Mouse (Mus musculus) layer of hippocampus, adult 8-10 months (tissue): ENCODE measurements around the gene Ttll3. TPM values are rescaled to one million over a fixed set of nuclear protein-coding genes. Genes with fewer than 3 reads are reported as not detected.

Experiments
- DNase-seq, 2 experiments: peaks; one replicate each; pipeline ENCODE4 v3.0.0; 2022; ENCODE audit warnings: low spot score in 2 of 2
- microRNA-seq, 2 experiments: library from miRNA; unstranded; fragments of <30 nt; microRNA quantifications; one replicate each; pipeline ENCODE4 v1.2.0; 2022
- total RNA-seq, 4 experiments: library from RNA; stranded (reverse); gene quantifications; 2 replicates each; pipeline ENCODE4 v1.2.4; 2022

The Ttll3 gene
- total RNA-seq, 4 experiments from 2014 or later, result 17.2 to 21.6 (median 19.6) TPM

- DNase-seq, result no peak
Measured at GRCm38 (mm10) chr6:113455007-113455406, 65.9 kb downstream of the Ttll3 start.

DNA sequence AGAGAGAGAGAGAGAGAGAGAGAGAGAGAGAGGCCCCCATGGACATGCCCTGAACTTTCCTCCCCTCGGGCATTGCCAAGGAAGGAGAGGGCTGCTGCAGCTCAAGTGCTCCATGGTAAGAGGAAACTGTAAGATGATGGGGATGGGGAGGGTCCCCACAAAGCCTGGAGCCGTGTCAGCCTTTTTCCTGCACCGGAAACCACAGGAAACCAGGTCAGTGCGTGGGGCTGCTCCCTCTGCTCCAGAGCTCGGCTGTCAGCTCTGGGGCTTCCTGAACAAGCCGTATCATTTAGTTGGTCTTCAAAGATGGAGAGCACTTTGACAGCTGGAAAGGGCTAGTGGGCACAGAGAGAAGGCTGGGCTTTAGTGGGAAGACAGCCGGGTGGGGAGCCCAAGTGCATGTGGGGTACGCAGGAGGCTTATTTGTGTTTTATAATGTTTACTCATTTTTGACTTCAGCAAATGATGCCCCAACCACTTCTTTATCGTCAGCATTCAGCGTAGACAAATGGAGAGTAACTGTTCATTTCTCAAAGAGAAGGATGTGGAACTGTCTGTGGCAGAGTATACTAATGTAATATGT lies 69.0 kb downstream of the Ttll3 start, which contains the start of gene Il17re:
TSS of gene Il17re (plus strand) at position 533 of the 583 bp plus-strand sequence.
- DNase-seq, result no peak

DNA sequence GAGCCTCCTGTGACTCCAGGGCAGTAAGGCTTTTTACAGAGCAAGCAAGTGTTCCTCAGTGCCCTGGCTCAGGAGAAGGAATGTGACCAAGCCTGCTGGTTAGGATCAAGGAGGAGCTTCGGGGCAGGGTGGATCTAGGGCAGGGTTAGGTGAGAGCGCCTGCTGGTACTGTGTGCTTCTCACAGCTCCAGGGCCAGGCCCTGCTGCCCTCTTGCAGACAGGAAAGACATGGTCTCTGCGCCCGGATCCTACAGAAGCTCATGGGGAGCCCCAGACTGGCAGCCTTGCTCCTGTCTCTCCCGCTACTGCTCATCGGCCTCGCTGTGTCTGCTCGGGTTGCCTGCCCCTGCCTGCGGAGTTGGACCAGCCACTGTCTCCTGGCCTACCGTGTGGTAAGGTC lies 69.6 kb downstream of the Ttll3 start:
- DNase-seq, result no peak

GRCm38 (mm10) chr6:113464040-113464439 lies 75.0 kb downstream of the Ttll3 start:
- DNase-seq, result no peak

Small RNA genes within 50 kb of the gene (microRNA-seq; reads per million reads assigned to microRNA genes)
- gene Gm24387, result 0 reads per million in 2 experiments

Other genes starting within 250 kb of the Ttll3 start
- 10 to 100 TPM; 71.7 to 80.9 (median 76.9) TPM for gene Lhfpl4, start 193.9 kb upstream of the Ttll3 start, total RNA-seq
- 10 to 100 TPM; 15.5 to 19.9 (median 17.7) TPM for gene Mtmr14, start 151.4 kb upstream of the Ttll3 start, total RNA-seq
- gene Cpne9, start 107.0 kb upstream of the Ttll3 start, total RNA-seq, result 10 to 100 TPM; 19.5 to 24.2 (median 19.9) TPM
- gene Brpf1, start 82.1 kb upstream of the Ttll3 start, total RNA-seq, result 10 to 100 TPM; 36.8 to 40.5 (median 38.4) TPM
- gene Ogg1, start 62.3 kb upstream of the Ttll3 start, total RNA-seq, result 10 to 100 TPM in 2 of 4 experiments, 1 to 10 TPM in 2; 7.6 to 11.1 (median 9.4) TPM
- gene Camk1, start 45.3 kb upstream of the Ttll3 start, total RNA-seq, result 10 to 100 TPM; 57.2 to 74.1 (median 63.7) TPM
- 10 to 100 TPM; 43.4 to 49.8 (median 47.7) TPM for gene Tada3, start 11.4 kb upstream of the Ttll3 start, total RNA-seq
- gene Arpc4, start 11.1 kb upstream of the Ttll3 start, total RNA-seq, result 100 to 1,000 TPM; 282 to 324 (median 303) TPM
- 10 to 100 TPM; 27.4 to 39.1 (median 35.2) TPM for gene Rpusd3, start 30.1 kb downstream of the Ttll3 start, total RNA-seq
- not detected for gene Cidec, start 46.5 kb downstream of the Ttll3 start, total RNA-seq
- 10 to 100 TPM; 38.5 to 47.0 (median 39.7) TPM for gene Jagn1, start 53.3 kb downstream of the Ttll3 start, total RNA-seq
- under 1 TPM; 0.22 to 0.45 (median 0.41) TPM for gene Il17re, start 69.2 kb downstream of the Ttll3 start, total RNA-seq
- gene Il17rc, start 82.2 kb downstream of the Ttll3 start, total RNA-seq, result 1 to 10 TPM; 3.8 to 6.1 (median 4.8) TPM
- gene Creld1, start 94.0 kb downstream of the Ttll3 start, total RNA-seq, result 100 to 1,000 TPM in 2 of 4 experiments, 10 to 100 TPM in 2; 86.9 to 135 (median 104) TPM
- 10 to 100 TPM; 45.3 to 51.3 (median 49.8) TPM for gene Prrt3, start 112.7 kb downstream of the Ttll3 start, total RNA-seq
- 10 to 100 TPM; 62.1 to 75.3 (median 71.4) TPM for gene Emc3, start 142.4 kb downstream of the Ttll3 start, total RNA-seq
- 1 to 10 TPM; 2.0 to 2.5 (median 2.3) TPM for gene Fancd2, start 142.4 kb downstream of the Ttll3 start, total RNA-seq
- gene Fancd2os, start 211.5 kb downstream of the Ttll3 start, total RNA-seq, result under 1 TPM in 3 of 4 experiments, not detected in 1; 0.37 to 0.56 (median 0.55) TPM
- 100 to 1,000 TPM; 207 to 213 (median 208) TPM for gene Brk1, start 215.5 kb downstream of the Ttll3 start, total RNA-seq
- gene Vhl, start 234.7 kb downstream of the Ttll3 start, total RNA-seq, result 10 to 100 TPM; 41.0 to 50.5 (median 47.0) TPM
- 10 to 100 TPM; 19.3 to 25.0 (median 21.7) TPM for gene Irak2, start 249.2 kb downstream of the Ttll3 start, total RNA-seq